Mouse (Mus musculus) forebrain, embryonic 12.5 days (tissue): Measurements from ENCODE around the gene Focad. TPM values are rescaled to one million over a fixed set of nuclear protein-coding genes. Genes with fewer than 3 reads are reported as not detected.

Experiments
- ATAC-seq: fragments of 200-750 bp; cut with Nextera tagmentation; 2 replicates; pipeline ENCODE4 v1.8.0; 2017; ENCODE audit warnings: moderate TSS enrichment; ENCODE audit not compliant: low FRiP score
- H3K27ac ChIP-seq: fragments of 300-500 bp; sonication (generic); 2 replicates; pipeline ENCODE4 v1.5.1; 2016; ENCODE audit warnings: mild to moderate bottlenecking
- H3K27me3 ChIP-seq: fragments of 300-500 bp; sonication (generic); 2 replicates; pipeline ENCODE4 v1.6.1; 2016; ENCODE audit warnings: mild to moderate bottlenecking
- H3K36me3 ChIP-seq: fragments of 300-500 bp; sonication (generic); replicated peaks from 2 replicates; pipeline ENCODE4 v1.6.1; 2016; ENCODE audit warnings: mild to moderate bottlenecking
- H3K4me1 ChIP-seq: fragments of 300-500 bp; sonication (generic); 2 replicates; pipeline ENCODE4 v1.6.1; 2016
- H3K4me2 ChIP-seq: fragments of 300-500 bp; sonication (generic); 2 replicates; pipeline ENCODE4 v1.6.1; 2016; ENCODE audit warnings: mild to moderate bottlenecking, moderate library complexity
- H3K4me3 ChIP-seq: fragments of 300-500 bp; sonication (generic); replicated peaks from 2 replicates; pipeline ENCODE4 v1.5.1; 2016; ENCODE audit warnings: mild to moderate bottlenecking
- H3K9ac ChIP-seq: fragments of 300-500 bp; sonication (generic); 2 replicates; pipeline ENCODE4 v1.6.1; 2016; ENCODE audit warnings: mild to moderate bottlenecking
- H3K9me3 ChIP-seq: fragments of 300-500 bp; sonication (generic); 2 replicates; pipeline ENCODE4 v1.6.1; 2016
- WGBS: fragments of 180-500 bp; shearing (Covaris S2); methylation state at CpG from one replicate; pipeline ENCODE4 v1.1.7; 2016; 5-methylcytosine and 5-hydroxymethylcytosine counted together
- polyA plus RNA-seq: library from polyadenylated mRNA; unstranded; fragments of >200 nt; fragmentation: Nextera tagmentation; extraction: Ambion mirVana; gene quantifications from 2 replicates; pipeline ENCODE4 v1.2.1, GENCODE M21; 2016

Gene Focad
- polyA plus RNA-seq, 1 experiment from 2014 or later: 16.7 TPM

DNA sequence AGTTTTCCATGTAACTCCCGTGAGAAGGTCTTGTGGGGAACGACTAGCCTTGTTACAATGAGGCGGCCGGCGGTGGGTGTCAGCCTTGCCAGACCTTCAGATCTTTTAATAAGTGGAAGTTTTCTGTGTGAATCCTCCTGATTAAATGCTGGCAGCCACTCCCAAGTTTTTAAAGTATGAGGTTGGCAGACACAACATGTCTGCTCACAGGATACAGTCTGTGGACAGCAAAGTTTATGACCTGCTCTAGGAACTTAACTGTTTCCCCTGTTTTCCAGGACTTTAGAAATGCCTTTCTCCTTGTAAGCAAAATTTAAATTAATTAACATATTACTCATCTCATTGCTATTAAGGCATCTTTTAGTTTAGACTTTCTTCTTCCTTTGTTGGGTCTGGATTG, 64.8 kb downstream of the Focad start:
- H3K4me2 ChIP-seq: no peak overlapping the region
- WGBS: 86% methylated on average over 5 of the region's 5 CpGs
- ATAC-seq: no peak
- H3K27me3 ChIP-seq: no peaks in the 10 kb centered on the region
- H3K4me3 ChIP-seq: no peak overlapping the region
- peaks cover 15% of the 10 kb centered on the region for H3K4me1 ChIP-seq
- no peak overlapping the region for H3K27ac ChIP-seq
- no peak overlapping the region for H3K9ac ChIP-seq
- H3K9me3 ChIP-seq: no peaks in the 10 kb centered on the region
- no peaks in the 10 kb centered on the region for H3K36me3 ChIP-seq

DNA sequence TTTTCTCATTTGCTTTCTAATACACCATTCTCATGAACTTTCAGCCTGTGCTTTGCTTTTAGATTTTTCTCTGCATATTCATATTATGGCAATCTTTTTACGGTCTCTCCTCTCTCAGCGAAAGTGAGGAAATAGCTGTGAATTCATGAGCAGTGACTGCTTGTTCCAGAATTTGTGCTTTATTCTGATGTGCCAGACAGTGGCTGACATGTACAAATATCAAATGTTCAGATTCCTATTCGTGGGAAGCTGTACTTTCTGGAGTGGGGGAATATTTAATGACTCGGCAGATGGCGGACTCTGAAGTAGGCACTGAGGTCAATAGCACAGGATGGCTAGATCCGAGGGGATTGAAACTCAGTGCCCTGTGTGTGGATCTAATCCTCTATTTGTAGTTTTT, 65.3 kb downstream of the Focad start:
- H3K9ac ChIP-seq: no peak overlapping the region
- H3K4me2 ChIP-seq: no peak overlapping the region
- no peak overlapping the region for H3K27ac ChIP-seq
- no peak for ATAC-seq
- no peaks in the 10 kb centered on the region for H3K9me3 ChIP-seq
- no peaks in the 10 kb centered on the region for H3K27me3 ChIP-seq
- peaks cover 20% of the 10 kb centered on the region for H3K4me1 ChIP-seq
- WGBS: 66% methylated on average over 6 of the region's 6 CpGs
- H3K36me3 ChIP-seq: no peaks in the 10 kb centered on the region
- H3K4me3 ChIP-seq: no peak overlapping the region

DNA sequence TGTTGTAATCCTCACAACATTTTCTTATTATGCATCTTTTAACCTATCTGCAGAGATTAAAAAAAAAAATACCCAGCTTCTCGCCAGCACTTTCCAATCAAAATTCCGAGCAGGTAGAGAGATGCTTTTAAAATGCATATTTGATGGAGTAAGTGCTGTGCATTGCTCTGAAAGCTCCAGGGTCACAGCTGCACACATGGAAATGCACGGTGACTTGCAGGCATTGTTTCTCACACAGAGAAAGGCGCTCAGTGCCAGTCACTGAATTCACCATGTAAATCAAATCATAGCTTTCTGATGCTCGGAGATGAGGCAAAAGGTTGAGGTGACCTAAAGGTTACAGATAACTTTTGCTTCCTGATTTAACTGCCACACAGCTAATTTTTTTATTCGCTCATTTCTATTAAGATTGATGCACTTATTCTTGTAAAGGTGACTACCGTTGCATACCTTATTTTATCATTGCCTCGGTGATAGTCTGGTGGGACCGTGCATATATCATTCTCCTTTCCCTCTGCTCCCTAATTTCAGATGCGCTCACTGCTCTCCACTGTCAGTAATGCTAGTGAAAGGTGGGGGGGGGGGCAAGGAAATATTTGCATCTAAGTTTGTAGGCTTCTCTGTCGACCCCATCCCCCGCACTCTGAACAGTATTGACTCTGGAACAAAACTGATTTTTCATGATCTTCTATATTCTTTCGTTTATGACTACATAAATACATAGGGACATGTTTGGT, 69.2 kb downstream of the Focad start:
- no peaks in the 10 kb centered on the region for H3K9me3 ChIP-seq
- no peak overlapping the region for H3K4me3 ChIP-seq
- peaks cover 20% of the 10 kb centered on the region; the same call in 1 of the 2 replicates for H3K4me1 ChIP-seq
- H3K9ac ChIP-seq: no peak overlapping the region
- WGBS: 64% methylated on average over 13 of the region's 13 CpGs
- no peak overlapping the region; the same call in 1 of the 2 replicates for H3K27ac ChIP-seq
- no peaks in the 10 kb centered on the region for H3K36me3 ChIP-seq
- peak; percentile 62 for ATAC-seq
- no peaks in the 10 kb centered on the region for H3K27me3 ChIP-seq
- no peak overlapping the region for H3K4me2 ChIP-seq

DNA sequence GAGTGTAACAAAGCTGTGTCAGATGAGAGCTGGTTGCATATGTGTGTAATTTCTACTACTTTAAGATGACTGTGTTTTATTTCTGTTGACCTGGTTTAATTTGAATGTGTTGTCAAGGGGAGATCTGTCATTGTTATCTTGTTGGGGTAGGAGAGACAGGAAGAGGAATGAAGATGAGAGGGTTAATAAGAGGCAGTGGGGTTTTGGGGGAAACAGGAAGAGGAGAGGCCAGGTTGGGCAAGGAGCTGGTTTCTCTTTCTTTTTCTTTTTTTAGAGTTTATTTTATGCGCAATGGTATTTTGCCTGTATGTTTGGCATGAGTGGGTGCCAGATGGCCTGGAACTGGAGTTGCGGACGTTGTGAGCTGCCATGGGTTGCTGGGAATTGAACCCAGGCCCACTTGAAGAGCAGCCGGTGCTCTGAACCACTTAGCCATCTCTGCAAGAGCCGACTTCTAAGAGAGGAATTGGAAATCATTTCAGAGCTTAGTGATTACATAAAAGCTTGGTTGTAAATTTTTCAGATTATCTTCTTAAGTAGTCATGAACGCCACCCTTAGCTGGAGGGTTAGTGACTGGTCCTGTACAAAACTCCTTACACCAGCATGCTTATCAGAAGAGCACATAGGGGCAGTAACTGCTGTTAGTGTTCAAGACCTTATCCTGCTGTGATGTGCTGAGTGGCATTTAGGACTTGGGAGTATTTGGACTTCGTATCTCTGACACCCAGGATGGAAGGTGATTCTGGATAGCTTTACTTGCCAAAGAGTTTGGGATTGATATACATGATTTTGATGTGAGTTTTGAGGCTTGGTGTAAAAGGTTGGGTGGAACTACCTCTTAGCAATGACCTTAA, 72.8 kb downstream of the Focad start:
- WGBS: 94% methylated on average over 7 of the region's 7 CpGs
- H3K27ac ChIP-seq: no peak overlapping the region
- no peak overlapping the region for H3K9ac ChIP-seq
- ATAC-seq: no peak
- no peaks in the 10 kb centered on the region for H3K36me3 ChIP-seq
- H3K4me3 ChIP-seq: no peak overlapping the region
- H3K4me2 ChIP-seq: no peak overlapping the region
- H3K9me3 ChIP-seq: no peaks in the 10 kb centered on the region
- no peaks in the 10 kb centered on the region for H3K27me3 ChIP-seq
- peaks cover 18% of the 10 kb centered on the region; the same call in 1 of the 2 replicates for H3K4me1 ChIP-seq

DNA sequence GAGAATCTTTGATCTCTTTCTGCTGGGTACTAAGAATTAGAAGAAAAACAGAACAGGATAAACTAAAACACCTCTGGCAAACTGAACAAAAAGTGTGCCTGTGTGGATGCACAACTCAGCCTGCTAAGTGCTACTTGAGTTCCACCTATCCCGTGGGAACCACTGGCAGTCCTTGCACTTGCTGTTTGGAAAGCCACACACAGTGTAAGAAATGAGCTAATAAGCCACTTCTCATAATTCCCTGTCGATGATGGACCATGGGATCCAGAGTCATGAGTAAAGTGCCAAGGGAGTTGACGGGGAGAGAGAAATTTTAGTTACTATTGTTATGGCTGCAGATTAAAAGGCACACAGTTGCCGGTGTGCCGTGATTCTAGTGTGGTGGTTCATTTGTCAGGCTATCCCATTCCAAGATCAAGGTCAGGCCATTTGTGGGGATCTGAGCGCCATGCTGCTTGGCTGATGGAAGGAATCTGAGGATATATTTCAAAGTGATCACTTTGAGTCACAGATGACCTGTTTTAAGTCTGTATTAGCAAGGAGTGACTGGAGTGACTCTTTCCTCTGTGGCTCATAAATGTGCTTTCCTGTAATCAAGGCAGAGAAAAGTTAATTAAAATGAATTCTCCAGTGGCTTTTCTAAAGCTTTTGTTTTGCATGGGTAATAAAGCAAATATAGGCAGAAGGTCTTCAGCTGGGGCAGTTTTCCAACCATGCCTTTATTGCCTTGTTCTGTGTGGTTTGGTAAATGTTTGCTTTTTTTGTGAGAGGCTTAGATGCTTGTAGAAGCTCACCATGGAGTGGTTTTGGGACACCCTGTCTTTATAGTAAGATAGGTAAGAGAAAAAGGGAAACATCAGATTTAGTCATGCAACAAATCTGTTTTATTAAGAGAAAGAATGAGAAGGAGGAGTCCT, 80.9 kb downstream of the Focad start:
- H3K9me3 ChIP-seq: no peaks in the 10 kb centered on the region
- H3K9ac ChIP-seq: no peak overlapping the region
- H3K27me3 ChIP-seq: no peaks in the 10 kb centered on the region
- no peak overlapping the region for H3K4me2 ChIP-seq
- no peaks in the 10 kb centered on the region for H3K36me3 ChIP-seq
- whole genome bisulfite sequencing: 83% methylated on average over 6 of the region's 6 CpGs
- no peak overlapping the region for H3K4me3 ChIP-seq
- no peak overlapping the region for H3K27ac ChIP-seq
- no peak for ATAC-seq
- no peaks in the 10 kb centered on the region for H3K4me1 ChIP-seq

DNA sequence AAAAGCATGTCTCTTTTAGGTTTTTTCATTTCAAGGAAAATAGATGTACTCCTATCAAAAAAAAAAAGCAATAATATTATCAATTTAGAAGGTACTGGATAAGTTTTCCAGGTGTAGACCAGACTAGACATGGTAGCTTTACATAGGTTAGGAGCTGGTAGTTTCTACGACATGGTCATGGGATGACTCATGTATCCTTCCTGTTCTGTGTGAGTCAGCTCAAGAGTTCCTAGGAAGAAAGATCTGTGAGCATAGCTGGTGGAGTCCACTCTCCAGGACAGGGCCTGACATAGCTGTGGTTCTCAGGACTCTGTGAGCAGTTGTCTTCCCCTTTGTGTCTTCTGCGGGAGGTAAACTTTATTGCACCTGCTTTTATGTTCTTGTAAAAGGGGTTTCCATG, 84.9 kb downstream of the Focad start:
- Histone ChIP-seq H3K9ac (no peak overlapping the region), H3K27me3 (no peaks in the 10 kb centered on the region), H3K27ac (no peak overlapping the region), H3K9me3 (no peaks in the 10 kb centered on the region), H3K4me3 (no peak overlapping the region), H3K4me2 (no peak overlapping the region), H3K4me1 (no peaks in the 10 kb centered on the region), H3K36me3 (no peaks in the 10 kb centered on the region)
- 92% methylated on average over 2 of the region's 2 CpGs for WGBS
- ATAC-seq: no peak

DNA sequence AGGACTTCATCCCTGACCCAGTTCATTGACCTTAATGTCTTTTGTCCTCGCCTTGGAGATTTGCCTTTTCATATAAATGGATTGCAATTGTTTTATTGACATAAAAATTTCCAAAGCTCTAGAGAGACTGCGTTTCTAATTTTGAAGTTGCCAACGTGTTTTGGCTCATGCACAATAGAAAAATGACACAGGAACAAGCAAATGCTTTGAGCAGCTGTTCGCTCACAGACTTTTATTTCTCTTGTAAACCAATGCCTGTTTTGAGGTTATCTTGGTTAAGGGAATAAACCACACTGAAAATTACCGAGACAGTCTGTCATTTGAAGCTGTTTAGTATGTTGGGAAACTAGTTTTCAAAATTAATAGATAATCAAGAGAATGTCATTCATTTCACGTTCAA, 89.9 kb downstream of the Focad start:
- WGBS: 76% methylated on average over 6 of the region's 6 CpGs
- H3K9me3 ChIP-seq: no peaks in the 10 kb centered on the region

DNA sequence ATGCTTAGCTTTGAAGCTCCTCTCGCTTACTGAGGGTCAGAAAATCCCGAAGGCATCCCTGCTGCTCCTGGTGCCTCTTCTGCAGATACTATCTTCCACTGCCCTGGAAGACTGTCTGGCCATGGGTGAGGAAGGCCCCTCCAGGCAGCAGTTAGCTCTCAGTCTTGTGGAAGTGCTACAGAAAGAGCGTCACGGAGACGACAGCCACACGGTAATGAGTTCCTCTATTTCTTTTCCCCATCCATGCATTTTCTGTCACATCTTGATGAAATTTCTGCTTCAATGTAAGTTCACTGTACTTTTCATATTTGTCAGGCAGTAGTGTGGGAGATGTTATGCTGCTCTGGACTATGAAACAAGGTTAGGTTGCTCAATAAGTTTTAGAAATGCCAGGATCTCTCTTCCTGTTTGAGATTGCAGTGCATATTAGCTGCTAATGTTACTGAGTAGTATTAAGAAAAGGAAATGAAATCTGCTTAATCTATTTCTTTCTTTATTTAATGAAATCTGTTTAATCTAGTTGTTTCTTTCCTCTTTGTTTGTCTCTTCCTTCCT, 91.5 kb downstream of the Focad start:
- Histone ChIP-seq H3K4me1 (no peaks in the 10 kb centered on the region), H3K27me3 (no peaks in the 10 kb centered on the region), H3K9me3 (no peaks in the 10 kb centered on the region), H3K4me3 (no peak overlapping the region), H3K36me3 (no peaks in the 10 kb centered on the region), H3K27ac (no peak overlapping the region), H3K4me2 (no peak overlapping the region), H3K9ac (no peak overlapping the region)
- ATAC-seq: no peak
- 91% methylated on average over 6 of the region's 6 CpGs for WGBS

More for the DNA sequence above, 89.9 kb downstream of the Focad start:
- no peak overlapping the region for H3K9ac ChIP-seq
- no peaks in the 10 kb centered on the region for H3K36me3 ChIP-seq
- no peak overlapping the region for H3K4me2 ChIP-seq
- no peak for ATAC-seq
- H3K4me1 ChIP-seq: no peaks in the 10 kb centered on the region
- no peaks in the 10 kb centered on the region for H3K27me3 ChIP-seq
- no peak overlapping the region for H3K27ac ChIP-seq
- no peak overlapping the region for H3K4me3 ChIP-seq

DNA sequence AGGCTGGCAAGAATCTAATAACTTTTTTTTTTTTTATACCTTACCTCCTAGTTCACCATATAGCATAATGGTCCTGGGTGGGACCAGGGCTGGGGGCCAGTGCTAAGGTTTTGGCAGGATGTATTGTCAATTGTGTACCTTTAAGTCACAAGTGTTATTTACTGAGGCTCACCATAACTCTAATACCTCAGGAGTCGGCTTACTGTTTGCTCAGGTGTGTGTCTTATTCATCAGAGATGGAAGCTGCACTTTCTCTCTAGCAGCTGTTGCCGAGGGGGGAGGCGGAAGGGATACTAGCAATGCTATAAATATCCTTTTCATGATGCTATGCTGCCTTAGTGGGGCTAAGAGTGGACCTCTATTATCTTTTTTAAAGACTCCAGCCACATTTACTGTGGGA, 93.2 kb downstream of the Focad start:
- H3K36me3 ChIP-seq: no peaks in the 10 kb centered on the region
- 81% methylated on average over 3 of the region's 3 CpGs for WGBS
- H3K9me3 ChIP-seq: no peaks in the 10 kb centered on the region
- no peaks in the 10 kb centered on the region for H3K4me1 ChIP-seq
- H3K4me2 ChIP-seq: no peak overlapping the region
- H3K27me3 ChIP-seq: no peaks in the 10 kb centered on the region
- H3K9ac ChIP-seq: no peak overlapping the region
- no peak overlapping the region for H3K27ac ChIP-seq
- no peak overlapping the region for H3K4me3 ChIP-seq
- no peak for ATAC-seq

DNA sequence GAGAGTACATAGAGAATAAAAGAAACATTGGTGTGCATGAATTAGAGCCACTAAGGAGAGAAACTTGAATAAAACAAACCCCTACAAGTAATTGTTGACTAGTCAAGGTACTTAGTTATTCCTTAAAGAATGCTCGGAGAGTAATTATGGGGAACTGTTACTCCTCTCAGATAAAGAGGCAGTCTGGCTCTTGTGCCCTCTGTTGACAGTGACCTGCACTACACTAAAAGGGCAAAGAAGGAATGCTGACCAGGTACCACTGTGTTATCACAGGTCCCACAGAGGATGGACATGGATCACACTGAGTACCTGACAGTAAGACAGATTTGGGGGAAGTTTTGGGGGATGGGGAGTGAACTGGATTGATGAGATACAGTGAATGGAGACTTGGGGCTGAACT, 95.1 kb downstream of the Focad start:
- Histone ChIP-seq H3K4me1 (no peaks in the 10 kb centered on the region), H3K4me2 (no peak overlapping the region), H3K27me3 (no peaks in the 10 kb centered on the region), H3K4me3 (no peak overlapping the region), H3K9me3 (no peaks in the 10 kb centered on the region), H3K9ac (no peak overlapping the region), H3K36me3 (no peaks in the 10 kb centered on the region), H3K27ac (no peak overlapping the region)
- 76% methylated on average over 1 of the region's 1 CpGs for WGBS
- no peak for ATAC-seq

DNA sequence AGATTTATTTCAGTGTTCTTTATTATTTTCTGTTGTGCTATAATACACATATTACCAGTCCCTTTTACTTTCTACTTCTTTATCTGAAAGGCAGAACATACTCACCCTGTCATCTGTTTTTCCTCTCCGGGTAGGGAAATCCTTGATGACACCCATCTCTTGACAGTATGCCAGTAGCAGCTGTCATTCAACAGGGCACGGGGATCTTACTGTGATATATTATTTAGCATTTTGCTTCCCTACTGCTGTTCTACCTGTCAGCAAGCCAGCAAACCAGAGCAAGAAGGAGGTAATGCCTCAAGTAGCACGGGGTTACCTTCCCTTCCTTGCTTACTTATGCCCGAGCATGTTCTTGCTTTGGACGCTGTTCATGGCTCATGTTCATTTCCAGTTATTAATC, 99.8 kb downstream of the Focad start:
- Histone ChIP-seq H3K9me3 (no peaks in the 10 kb centered on the region), H3K27me3 (no peaks in the 10 kb centered on the region), H3K4me1 (no peaks in the 10 kb centered on the region), H3K27ac (no peak overlapping the region), H3K4me3 (no peak overlapping the region), H3K36me3 (no peaks in the 10 kb centered on the region), H3K4me2 (no peak overlapping the region), H3K9ac (no peak overlapping the region)
- WGBS: 87% methylated on average over 5 of the region's 5 CpGs
- no peak for ATAC-seq
